Mouse (Mus musculus) neural tube, embryonic 14.5 days (tissue): ENCODE data around the gene Lrrn4cl. TPM values are rescaled to one million over a fixed set of nuclear protein-coding genes. Genes with fewer than 3 reads are reported as not detected.
"Not testable (repeated sequence)": the region's sequence is repeated elsewhere in the genome, so short reads cannot be mapped to it uniquely, and the experiment has no call there.

Source experiments
- ATAC-seq: fragments of 200-750 bp; cut with Nextera tagmentation; 2 replicates; pipeline ENCODE4 v1.8.0; 2017; ENCODE audit warnings: low read depth, mild to moderate bottlenecking, moderate TSS enrichment, moderate library complexity
- H3K27ac ChIP-seq: fragments of 300-500 bp; sonication (generic); 2 replicates; pipeline ENCODE4 v1.5.1; 2014; ENCODE audit warnings: low read depth, mild to moderate bottlenecking, control low read depth, low read length, moderate library complexity, mixed read lengths
- H3K27me3 ChIP-seq: fragments of 300-500 bp; sonication (generic); 2 replicates; pipeline ENCODE4 v1.6.1; 2014; ENCODE audit warnings: low read length; ENCODE audit not compliant: control insufficient read depth, insufficient read depth
- H3K36me3 ChIP-seq: fragments of 300-500 bp; sonication (generic); 2 replicates; pipeline ENCODE4 v1.6.1; 2014; ENCODE audit warnings: low read length, mixed read lengths; ENCODE audit not compliant: control insufficient read depth, insufficient read depth
- H3K4me1 ChIP-seq: fragments of 300-500 bp; sonication (generic); 2 replicates; pipeline ENCODE4 v1.6.1; 2014; ENCODE audit warnings: low read length; ENCODE audit not compliant: control insufficient read depth, insufficient read depth
- H3K4me2 ChIP-seq: fragments of 300-500 bp; sonication (generic); 2 replicates; pipeline ENCODE4 v1.6.1; 2014; ENCODE audit warnings: mild to moderate bottlenecking, low read depth, low read length, control low read depth
- H3K4me3 ChIP-seq: fragments of 300-500 bp; sonication (generic); 2 replicates; pipeline ENCODE4 v1.5.1; 2014; ENCODE audit warnings: low read depth, low read length, control low read depth, mixed read lengths
- H3K9ac ChIP-seq: fragments of 300-500 bp; sonication (generic); replicated peaks from 2 replicates; pipeline ENCODE4 v1.6.1; 2014; ENCODE audit warnings: low read depth, mild to moderate bottlenecking, control low read depth, low read length, mixed read lengths
- H3K9me3 ChIP-seq: fragments of 300-500 bp; sonication (generic); 2 replicates; pipeline ENCODE4 v1.6.1; 2016; ENCODE audit warnings: low read length; ENCODE audit not compliant: control insufficient read depth
- WGBS: fragments of 180-500 bp; shearing (Covaris S2); extraction: QIAGEN DNeasy Blood & Tissue Kit; methylation state at CpG from one replicate; pipeline ENCODE4 v1.1.7; 2014; 5-methylcytosine and 5-hydroxymethylcytosine counted together
- polyA plus RNA-seq: library from polyadenylated mRNA; unstranded; fragments of >200 nt; fragmentation: Nextera tagmentation; extraction: Ambion mirVana; gene quantifications from 2 replicates; pipeline ENCODE4 v1.2.1, GENCODE M21; 2014

The Lrrn4cl gene
- polyA plus RNA-seq, 1 experiment from 2014 or later, result 0.99 TPM

DNA sequence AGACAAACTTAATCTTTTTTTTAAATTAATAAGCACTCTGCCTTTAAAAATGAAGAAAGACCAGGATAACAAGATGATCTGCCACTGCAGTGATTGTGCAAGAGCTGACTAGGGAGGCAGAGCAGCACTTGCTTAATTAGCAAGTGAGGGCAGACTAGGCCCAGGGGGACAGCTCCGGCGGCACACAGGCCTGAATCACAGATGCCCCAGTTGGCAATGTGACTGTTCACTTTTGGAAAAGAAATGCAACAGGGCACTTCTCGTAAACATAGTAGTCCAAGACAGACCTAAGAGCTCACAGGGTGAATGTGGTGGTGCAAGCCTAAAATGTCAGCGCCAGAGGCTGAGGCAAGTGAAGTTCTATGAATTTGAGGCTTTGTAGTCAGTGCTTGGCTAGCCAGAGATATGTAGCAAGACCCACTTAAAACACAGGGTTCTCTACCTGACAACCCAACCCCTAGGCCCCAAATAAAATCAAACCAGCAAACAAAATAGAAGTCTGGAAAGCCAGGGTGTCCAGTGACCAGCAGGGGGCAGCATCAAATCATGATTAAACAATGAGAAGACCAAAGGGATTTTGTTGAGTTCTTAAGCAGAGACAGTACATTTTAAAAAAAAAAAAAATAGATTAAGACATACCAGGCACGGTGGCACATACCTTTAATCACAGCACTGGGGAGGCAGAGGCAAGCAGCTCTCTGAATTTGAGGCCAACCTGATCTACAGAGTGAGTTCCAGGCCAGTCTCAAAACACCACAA lies 6.0 kb upstream of the Lrrn4cl start:
- no peak overlapping the region for H3K9ac ChIP-seq
- WGBS, result 59% methylated on average over 5 of the region's 5 CpGs

DNA sequence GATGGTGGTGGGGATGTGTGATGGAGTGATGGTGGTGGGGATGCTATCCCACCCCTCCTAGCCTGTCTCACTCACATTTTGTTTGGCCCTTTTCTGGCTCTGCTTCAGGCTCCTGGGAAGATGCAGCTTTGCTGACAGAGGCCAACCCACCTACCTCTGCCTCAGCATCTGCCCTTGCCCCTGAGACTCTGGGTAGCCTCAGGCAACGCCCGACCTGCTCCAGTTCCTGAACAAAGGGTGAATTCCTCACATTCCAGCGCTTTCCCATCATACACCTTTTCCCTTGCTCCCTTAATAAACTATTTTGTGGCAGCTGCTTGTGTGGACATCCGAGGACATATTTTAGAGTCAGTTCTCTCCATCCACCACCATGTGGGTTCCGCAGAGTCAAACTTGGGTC lies 2.2 kb upstream of the Lrrn4cl start:
- WGBS, result 84% methylated on average over 5 of the region's 5 CpGs
- no peaks in the 10 kb centered on the region for H3K4me1 ChIP-seq
- H3K27ac ChIP-seq, result no peak overlapping the region
- no peak overlapping the region for H3K9ac ChIP-seq
- H3K9me3 ChIP-seq, result no peaks in the 10 kb centered on the region
- no peak for ATAC-seq
- no peak overlapping the region for H3K4me2 ChIP-seq
- no peaks in the 10 kb centered on the region for H3K27me3 ChIP-seq
- no peak overlapping the region for H3K4me3 ChIP-seq
- H3K36me3 ChIP-seq, result peaks cover 16% of the 10 kb centered on the region; the same call in 1 of the 2 replicates

More for the DNA sequence above, 6.0 kb upstream of the Lrrn4cl start:
- no peak for ATAC-seq
- no peak overlapping the region for H3K27ac ChIP-seq
- no peaks in the 10 kb centered on the region for H3K9me3 ChIP-seq
- H3K27me3 ChIP-seq, result no peaks in the 10 kb centered on the region
- no peak overlapping the region for H3K4me3 ChIP-seq
- H3K36me3 ChIP-seq, result peaks cover 21% of the 10 kb centered on the region
- H3K4me2 ChIP-seq, result no peak overlapping the region
- peaks cover 17% of the 10 kb centered on the region for H3K4me1 ChIP-seq

DNA sequence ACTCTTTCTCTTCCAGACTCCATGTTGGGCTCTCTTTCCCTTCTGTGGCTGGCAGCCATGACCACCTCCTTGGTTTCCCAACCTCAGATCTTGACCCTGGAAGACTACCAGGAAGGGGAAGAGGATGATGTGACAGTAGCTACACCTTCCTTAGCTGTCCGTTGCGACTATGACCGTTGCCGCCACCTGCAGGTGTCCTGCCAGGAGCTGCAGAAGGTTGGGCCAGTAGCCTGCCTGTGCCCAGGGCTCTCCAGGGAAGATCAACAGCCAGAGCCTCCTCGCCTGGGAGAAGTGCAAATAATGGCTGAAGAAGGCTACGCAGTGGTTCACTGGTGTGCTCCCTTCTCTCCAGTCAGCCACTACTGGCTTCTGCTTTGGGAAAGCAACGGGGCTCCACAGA lies 1.1 kb downstream of the Lrrn4cl start:
- no peaks in the 10 kb centered on the region for H3K4me1 ChIP-seq
- H3K27ac ChIP-seq, result no peak overlapping the region
- H3K4me3 ChIP-seq, result no peak overlapping the region
- H3K9me3 ChIP-seq, result no peaks in the 10 kb centered on the region
- H3K4me2 ChIP-seq, result no peak overlapping the region
- 56% methylated on average over 7 of the region's 7 CpGs for WGBS
- H3K27me3 ChIP-seq, result no peaks in the 10 kb centered on the region
- no peak overlapping the region for H3K9ac ChIP-seq
- no peak for ATAC-seq
- peaks cover 5% of the 10 kb centered on the region; the same call in 1 of the 2 replicates for H3K36me3 ChIP-seq

DNA sequence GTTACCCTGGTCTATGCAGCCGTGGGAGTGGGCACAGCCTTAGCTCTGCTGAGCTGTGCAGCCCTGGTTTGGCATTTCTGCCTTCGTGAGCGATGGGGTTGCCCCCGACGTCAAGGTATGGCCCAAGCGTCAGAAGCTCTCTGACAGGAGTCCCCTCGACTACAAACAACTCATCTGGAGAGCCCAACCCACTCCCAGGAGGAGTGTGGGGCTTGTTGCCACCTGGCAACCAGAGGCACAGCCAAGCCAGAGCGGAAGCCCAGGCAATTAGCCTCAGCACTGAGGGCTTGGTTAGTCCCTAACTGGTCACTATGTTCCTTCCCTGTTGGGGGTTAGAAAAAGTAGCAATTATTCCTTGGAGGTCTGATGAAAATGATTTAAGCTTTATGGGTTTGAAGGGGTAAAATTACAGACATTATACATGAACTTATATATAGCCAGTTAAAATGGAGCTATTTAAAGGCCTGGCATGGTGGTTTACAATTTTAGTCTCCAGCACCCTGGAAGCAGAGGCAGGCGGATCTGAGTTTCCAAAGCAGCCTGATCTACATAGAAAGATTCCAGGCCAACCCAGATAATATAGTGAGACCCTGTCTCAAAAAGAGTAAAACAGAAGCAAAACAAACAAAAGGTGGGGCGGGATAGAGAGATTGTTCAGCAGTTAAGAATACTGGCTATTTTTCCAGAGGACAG lies 1.8 kb downstream of the Lrrn4cl start:
- WGBS, result 58% methylated on average over 10 of the region's 10 CpGs
- Histone ChIP-seq H3K4me2 (no peak overlapping the region), H3K36me3 (0 out of 2 replicates have a peak, but pooled peaks cover 4% of the 10 kb centered on the region), H3K9me3 (no peaks in the 10 kb centered on the region), H3K9ac (no peak overlapping the region), H3K4me1 (no peaks in the 10 kb centered on the region), H3K27me3 (no peaks in the 10 kb centered on the region), H3K27ac (no peak overlapping the region), H3K4me3 (no peak overlapping the region)
- no peak for ATAC-seq

DNA sequence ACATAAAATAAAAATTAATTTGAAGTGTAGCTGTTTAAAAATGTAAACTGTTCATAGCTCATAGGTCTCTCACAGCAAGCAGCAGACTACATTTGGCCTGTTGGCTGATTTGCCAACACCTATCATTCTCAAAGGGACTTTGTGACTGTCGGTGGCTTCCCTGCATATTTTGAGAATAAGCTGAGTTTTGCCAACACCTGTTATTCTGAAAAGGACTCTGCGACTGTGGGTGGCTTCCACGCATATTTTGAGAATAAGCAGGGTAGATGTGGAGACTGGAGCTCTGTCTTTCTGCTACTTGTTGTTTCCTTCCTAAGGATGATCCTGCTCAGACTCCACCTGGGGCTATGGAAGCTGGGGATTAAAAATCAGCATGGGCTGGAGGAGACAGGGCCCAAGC lies 2.5 kb downstream of the Lrrn4cl start:
- Histone ChIP-seq H3K9me3 (no peaks in the 10 kb centered on the region), H3K36me3 (no peaks in the 10 kb centered on the region), H3K4me2 (no peak overlapping the region), H3K27me3 (no peaks in the 10 kb centered on the region), H3K4me3 (no peak overlapping the region), H3K27ac (no peak overlapping the region), H3K4me1 (no peaks in the 10 kb centered on the region), H3K9ac (no peak overlapping the region)
- no peak for ATAC-seq
- 88% methylated on average over 3 of the region's 3 CpGs for WGBS

DNA sequence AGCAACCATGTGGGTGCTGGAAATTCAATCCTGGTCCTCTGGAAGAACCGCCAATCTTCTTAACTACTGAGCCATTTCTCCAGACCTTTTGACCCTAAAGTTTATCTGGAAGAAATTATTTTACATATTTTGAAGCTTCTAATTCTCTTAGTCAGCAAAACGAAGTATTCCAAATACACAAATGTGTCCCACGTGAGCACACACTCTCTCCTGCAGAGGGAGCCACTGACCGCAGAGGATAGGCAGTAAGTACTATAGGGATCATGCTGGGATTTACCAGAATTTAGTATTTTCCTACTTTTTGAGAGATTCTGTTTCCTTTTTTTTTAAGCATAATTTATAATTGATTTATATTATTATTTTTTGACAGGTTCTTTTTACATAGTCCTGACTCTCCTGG lies 7.1 kb downstream of the Lrrn4cl start:
- H3K27ac ChIP-seq, result no peak overlapping the region
- no peaks in the 10 kb centered on the region for H3K4me1 ChIP-seq
- H3K4me3 ChIP-seq, result no peak overlapping the region
- WGBS, result 45% methylated on average over 4 of the region's 4 CpGs
- no peaks in the 10 kb centered on the region for H3K27me3 ChIP-seq
- no peaks in the 10 kb centered on the region for H3K9me3 ChIP-seq
- no peak overlapping the region for H3K9ac ChIP-seq
- no peaks in the 10 kb centered on the region for H3K36me3 ChIP-seq
- H3K4me2 ChIP-seq, result no peak overlapping the region
- no peak for ATAC-seq

DNA sequence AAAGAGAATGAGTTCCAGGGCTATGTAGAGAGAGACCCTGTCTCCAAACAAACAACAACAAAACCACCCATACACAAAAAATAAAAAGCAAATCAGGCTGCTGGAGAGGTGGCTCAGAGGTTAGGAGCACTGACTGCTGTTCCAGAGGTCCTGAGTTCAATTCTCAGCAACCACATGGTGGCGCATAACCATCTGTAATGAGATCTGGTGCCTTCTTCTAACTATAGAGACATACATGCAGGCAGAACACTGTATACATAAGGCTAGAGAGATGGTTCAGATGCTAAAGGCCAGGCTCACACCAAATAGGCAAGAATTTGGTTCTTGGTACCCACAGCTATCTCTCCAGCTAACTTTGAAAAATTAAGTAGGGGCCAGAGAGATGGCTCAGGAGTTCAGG lies 8.4 kb downstream of the Lrrn4cl start:
- Histone ChIP-seq H3K27ac (no peak overlapping the region), H3K9ac (no peak overlapping the region), H3K27me3 (no peaks in the 10 kb centered on the region), H3K4me3 (no peak overlapping the region), H3K9me3 (no peaks in the 10 kb centered on the region), H3K4me2 (no peak overlapping the region), H3K4me1 (no peaks in the 10 kb centered on the region), H3K36me3 (no peaks in the 10 kb centered on the region)
- ATAC-seq, result no peak
- WGBS, result 17% methylated on average over 1 of the region's 1 CpGs

DNA sequence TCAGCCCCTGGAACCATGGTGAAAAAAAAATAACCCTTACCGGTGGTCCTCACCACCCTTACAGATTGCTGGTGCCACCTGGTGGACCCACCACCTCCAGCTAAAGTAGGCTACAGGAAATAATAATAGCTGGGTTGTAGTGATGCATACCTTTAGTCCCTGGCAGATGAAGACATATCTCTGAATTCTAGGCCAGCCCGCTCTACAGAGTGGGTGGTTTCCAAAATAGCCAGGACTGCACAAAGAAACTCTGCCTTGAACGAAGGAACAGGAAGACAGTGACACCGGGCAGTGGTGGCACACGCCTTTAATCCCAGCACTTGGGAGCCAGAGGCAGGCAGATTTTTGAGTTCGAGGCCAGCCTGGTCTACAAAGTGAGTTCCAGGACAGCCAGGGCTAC lies 13.7 kb downstream of the Lrrn4cl start:
- no peaks in the 10 kb centered on the region for H3K9me3 ChIP-seq
- 87% methylated on average over 6 of the region's 6 CpGs for WGBS
- no peaks in the 10 kb centered on the region for H3K27me3 ChIP-seq
- no peak overlapping the region for H3K9ac ChIP-seq
- no peak overlapping the region for H3K4me3 ChIP-seq
- H3K4me1 ChIP-seq, result no peaks in the 10 kb centered on the region
- no peak overlapping the region for H3K27ac ChIP-seq
- no peak overlapping the region for H3K4me2 ChIP-seq
- no peaks in the 10 kb centered on the region for H3K36me3 ChIP-seq
- no peak for ATAC-seq

DNA sequence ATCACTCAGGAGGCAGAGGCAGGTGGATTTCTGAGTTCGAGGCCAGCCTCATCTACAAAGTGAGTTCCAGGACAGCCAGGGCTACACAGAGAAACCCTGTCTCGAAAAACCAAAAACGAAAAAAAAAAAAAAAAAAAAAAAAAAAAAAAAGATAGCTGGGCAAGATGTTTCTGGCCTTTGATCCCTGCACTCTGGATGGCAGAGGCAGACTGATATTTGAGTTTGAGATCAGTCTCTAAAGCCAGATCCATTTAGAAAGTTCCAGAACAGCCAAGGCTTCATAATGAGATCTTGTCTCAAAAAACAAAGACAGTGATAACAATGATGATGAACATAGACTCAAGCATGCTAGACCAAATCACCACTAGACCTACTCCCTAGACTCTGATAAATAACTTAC lies 19.8 kb downstream of the Lrrn4cl start:
- H3K4me3 ChIP-seq, H3K4me2 ChIP-seq, H3K9me3 ChIP-seq, H3K27me3 ChIP-seq, ATAC-seq, H3K27ac ChIP-seq, H3K9ac ChIP-seq: not testable (repeated sequence)
- H3K36me3 ChIP-seq, result peaks cover 20% of the 10 kb centered on the region
- H3K4me1 ChIP-seq, result peaks cover 11% of the 10 kb centered on the region
- 95% methylated on average over 3 of the region's 3 CpGs for WGBS
